Mouse (Mus musculus): ENCODE measurements around the gene Vipr1. TPM values are rescaled to one million over a fixed set of nuclear protein-coding genes. Genes with fewer than 3 reads are reported as not detected.

Vipr1 gene
- total RNA-seq, 2 experiments from 2014 or later, result 25.2 to 27.2 TPM

GRCm38 (mm10) chr9:121671300-121671699 lies 28.8 kb downstream of the Vipr1 start:
- intact Hi-C loops (cut with DNase I), result loop anchor here (10.0 kb wide), 1 partner anchor 416 kb away; no protein-coding TSS in a partner anchor
- no peak for DNase-seq (ENCODE audit: low spot score in 2 of 2)

GRCm38 (mm10) chr9:121672311-121672710 lies 29.8 kb downstream of the Vipr1 start:
- intact Hi-C loops (cut with DNase I), result loop anchor here (10.0 kb wide), 1 partner anchor 418 kb away; no protein-coding TSS in a partner anchor

GRCm38 (mm10) chr9:121673716-121674115 lies 31.2 kb downstream of the Vipr1 start:
- no peak for DNase-seq (ENCODE audit: low spot score in 2 of 2)
- intact Hi-C loops (cut with DNase I), result loop anchor here (10.0 kb wide), 1 partner anchor 419 kb away; no protein-coding TSS in a partner anchor

More at GRCm38 (mm10) chr9:121672311-121672710, 29.8 kb downstream of the Vipr1 start:
- DNase-seq (ENCODE audit: low spot score in 2 of 2), result no peak

GRCm38 (mm10) chr9:121675011-121675410 lies 32.5 kb downstream of the Vipr1 start:
- intact Hi-C loops (cut with DNase I), result loop anchor here (10.0 kb wide), 1 partner anchor 420 kb away; no protein-coding TSS in a partner anchor
- DNase-seq (ENCODE audit: low spot score in 2 of 2), result no peak

- intact Hi-C loops (cut with DNase I), result loop anchor here (10.0 kb wide), 1 partner anchor 421 kb away; no protein-coding TSS in a partner anchor
- DNase-seq (ENCODE audit: low spot score in 2 of 2), result no peak
These were observed 33.0 kb downstream of the Vipr1 start for GRCm38 (mm10) chr9:121675556-121675955.

GRCm38 (mm10) chr9:121677069-121677468 lies 34.6 kb downstream of the Vipr1 start:
- intact Hi-C loops (cut with DNase I), result loop anchor here (10.0 kb wide), 1 partner anchor 422 kb away; no protein-coding TSS in a partner anchor
- no peak for DNase-seq (ENCODE audit: low spot score in 2 of 2)

- intact Hi-C loops (cut with DNase I), result loop anchor here (10.0 kb wide), 1 partner anchor 423 kb away; no protein-coding TSS in a partner anchor
- no peak for DNase-seq (ENCODE audit: low spot score in 2 of 2)
These were observed 35.0 kb downstream of the Vipr1 start for GRCm38 (mm10) chr9:121677476-121677875.

- intact Hi-C loops (cut with DNase I), result loop anchor here (2.0 to 10.0 kb wide), 2 partner anchors 201 to 425 kb away; no protein-coding TSS in a partner anchor
- no peak for DNase-seq (ENCODE audit: low spot score in 2 of 2)
These were observed 37.0 kb downstream of the Vipr1 start for GRCm38 (mm10) chr9:121679549-121679948.

GRCm38 (mm10) chr9:121681191-121681590 lies 38.7 kb downstream of the Vipr1 start:
- intact Hi-C loops (cut with DNase I), result no loop called here
- no peak for DNase-seq (ENCODE audit: low spot score in 2 of 2)

GRCm38 (mm10) chr9:121682037-121682680 lies 39.6 kb downstream of the Vipr1 start:
- no peak for DNase-seq (ENCODE audit: low spot score in 2 of 2)
- intact Hi-C loops (cut with DNase I), result no loop called here

- DNase-seq (ENCODE audit: low spot score in 2 of 2), result no peak
- intact Hi-C loops (cut with DNase I), result no loop called here
These were observed 42.2 kb downstream of the Vipr1 start for GRCm38 (mm10) chr9:121684702-121685101.

- peak in 1 of 2 experiments; percentile 46 for DNase-seq (ENCODE audit: low spot score in 2 of 2)
- intact Hi-C loops (cut with DNase I), result no loop called here
These were observed 47.7 kb downstream of the Vipr1 start for GRCm38 (mm10) chr9:121690200-121690651.

GRCm38 (mm10) chr9:121690734-121691133 lies 48.2 kb downstream of the Vipr1 start:
- intact Hi-C loops (cut with DNase I), result no loop called here
- no peak for DNase-seq (ENCODE audit: low spot score in 2 of 2)

GRCm38 (mm10) chr9:121694736-121695135 lies 52.2 kb downstream of the Vipr1 start:
- intact Hi-C loops (cut with DNase I), result no loop called here
- no peak for DNase-seq (ENCODE audit: low spot score in 2 of 2)

- intact Hi-C loops (cut with DNase I), result no loop called here
- DNase-seq (ENCODE audit: low spot score in 2 of 2), result no peak
These were observed 54.1 kb downstream of the Vipr1 start for GRCm38 (mm10) chr9:121696626-121697025.

GRCm38 (mm10) chr9:121697150-121698049 lies 54.9 kb downstream of the Vipr1 start:
- intact Hi-C loops (cut with DNase I), result no loop called here
- DNase-seq (ENCODE audit: low spot score in 2 of 2), result peak; percentile 47 to 54

GRCm38 (mm10) chr9:121704261-121704645 lies 61.7 kb downstream of the Vipr1 start:
- intact Hi-C loops (cut with DNase I), result no loop called here
- no peak for DNase-seq (ENCODE audit: low spot score in 2 of 2)

- DNase-seq (ENCODE audit: low spot score in 2 of 2), result peak; percentile 90 to 92
- intact Hi-C loops (cut with DNase I), result no loop called here
These were observed 62.4 kb downstream of the Vipr1 start, which contains the start of gene Sec22c for GRCm38 (mm10) chr9:121704646-121705625. Gene Sec22c (minus strand): TSS chr9:121705490.
